Mouse (Mus musculus) cortical plate, adult 2 months (tissue): Measurements from ENCODE around the gene Taf15. TPM values are rescaled to one million over a fixed set of nuclear protein-coding genes. Genes with fewer than 3 reads are reported as not detected.

Experiments used
- H3K27ac ChIP-seq: fragments of 200-500 bp; 2 replicates; pipeline ENCODE4 v1.5.1; 2012; ENCODE audit warnings: low read length, control low read depth, inconsistent platforms; ENCODE audit not compliant: insufficient read depth
- H3K4me1 ChIP-seq: fragments of 200-500 bp; 2 replicates; pipeline ENCODE4 v1.6.1; 2011; ENCODE audit warnings: low read length; ENCODE audit not compliant: control insufficient read depth, insufficient read depth
- H3K4me3 ChIP-seq: fragments of 200-500 bp; 2 replicates; pipeline ENCODE4 v1.5.1; 2011; ENCODE audit warnings: mild to moderate bottlenecking, low read length, control low read depth; ENCODE audit not compliant: insufficient read depth
- CTCF ChIP-seq: fragments of 200-500 bp; IDR thresholded peaks from 2 replicates; pipeline ENCODE4 v1.5.1; 2011; ENCODE audit warnings: mild to moderate bottlenecking, control low read depth, low read length; ENCODE audit not compliant: insufficient read depth; ENCODE audit errors: extremely low read depth
- POLR2A ChIP-seq: fragments of 200-500 bp; IDR thresholded peaks from 2 replicates; pipeline ENCODE4 v1.6.1; 2011; ENCODE audit warnings: mild to moderate bottlenecking, low read length, control low read depth; ENCODE audit not compliant: insufficient read depth; ENCODE audit errors: extremely low read depth
- polyA plus RNA-seq: library from polyadenylated mRNA; depleted of rRNA; stranded (reverse); fragments of >200 nt; gene quantifications from 2 replicates; pipeline ENCODE4 v1.2.3, GENCODE M21; 2012; rRNA removed

Gene Taf15
- 43.0 and 50.8 TPM in 2 replicates for polyA plus RNA-seq

DNA sequence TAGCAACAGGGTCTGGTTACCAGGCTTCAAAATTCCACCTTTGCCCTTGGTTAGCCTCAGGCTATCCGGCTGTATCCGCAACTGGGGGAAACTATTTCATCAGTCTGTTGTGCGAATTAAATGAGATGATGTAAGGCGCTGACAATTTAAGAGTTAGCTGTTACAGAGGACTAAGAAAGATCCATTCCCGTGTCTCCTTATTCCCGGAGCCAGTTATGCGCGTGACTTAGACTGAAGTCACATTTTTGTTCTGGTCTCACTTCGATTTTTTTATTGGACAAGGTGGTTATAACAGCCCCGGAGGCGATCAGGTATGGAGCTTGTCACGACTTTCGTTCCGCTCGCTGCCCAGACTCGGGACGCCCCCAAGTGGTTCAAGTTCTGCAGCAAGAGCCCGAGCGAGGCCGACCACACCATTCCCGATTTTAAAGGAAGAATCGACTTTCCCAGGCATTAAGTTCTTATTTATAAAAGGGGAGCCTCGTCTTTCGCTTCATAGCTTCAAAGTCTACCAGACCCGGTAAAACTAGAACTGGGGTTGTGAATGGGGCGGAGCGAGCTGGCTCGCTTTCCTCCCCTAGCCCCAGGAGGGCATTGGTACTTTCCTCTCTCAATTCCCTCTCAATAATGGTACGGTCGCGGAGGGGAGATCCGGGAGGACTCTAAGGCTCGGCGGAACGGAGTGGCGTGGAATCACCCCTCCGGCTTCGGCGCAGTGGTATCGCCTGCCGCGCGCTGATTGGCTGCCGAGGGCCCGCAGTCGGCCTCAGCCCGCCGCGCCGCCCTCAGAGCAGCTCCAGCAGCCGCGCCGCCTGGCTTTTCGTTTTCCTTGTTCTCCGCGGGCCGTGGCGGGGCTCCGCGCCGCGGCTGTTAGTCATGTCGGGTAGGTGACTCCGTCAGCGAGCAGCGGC is at the start of gene Taf15:
TSS of gene Taf15 (plus strand) at position 763 of the 911 bp plus-strand sequence.
- Histone ChIP-seq H3K27ac (peak within 1 kb of the TSS; percentile 71; the same call in 1 of the 2 replicates), H3K4me1 (no peaks in the 10 kb centered on the region; the same call in 1 of the 2 replicates), H3K4me3 (peak within 1 kb of the TSS; percentile 67)
- TF ChIP-seq CTCF (peak; percentile 65), POLR2A (peak; percentile 70)

- Histone ChIP-seq H3K4me3 (no peak overlapping the region), H3K4me1 (no peaks in the 10 kb centered on the region), H3K27ac (no peak overlapping the region)
- TF ChIP-seq POLR2A: no peak
- TF ChIP-seq CTCF: peak; percentile 97
Observed at GRCm38 (mm10) chr11:83424681-83425080, 48.2 kb upstream of the Taf15 start.

DNA sequence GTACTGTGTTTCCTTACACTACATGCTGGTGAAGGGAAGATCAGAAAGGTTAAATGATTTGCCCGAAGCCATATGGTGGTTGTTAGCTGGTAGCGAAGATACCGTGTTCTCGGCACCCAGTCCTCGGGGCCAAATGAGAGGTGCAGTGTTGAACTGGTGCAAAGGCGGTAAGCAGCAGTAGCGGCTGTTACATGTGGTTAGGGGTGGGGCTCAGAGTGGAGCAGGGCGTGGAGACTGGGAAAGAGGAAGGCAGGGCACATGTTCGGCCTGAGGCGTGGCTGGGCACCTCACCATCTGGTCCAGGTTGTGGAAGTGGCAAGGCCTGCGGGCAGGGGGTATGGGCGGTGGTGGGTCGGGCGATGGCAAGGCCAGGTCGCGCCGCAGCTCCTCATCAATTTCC is 45.9 kb upstream of the Taf15 start:
- H3K4me3 ChIP-seq: no peak overlapping the region
- no peak overlapping the region for H3K27ac ChIP-seq
- H3K4me1 ChIP-seq: no peaks in the 10 kb centered on the region
- TF ChIP-seq POLR2A (no peak), CTCF (no peak)

GRCm38 (mm10) chr11:83429355-83429754 is 43.5 kb upstream of the Taf15 start, which contains the start of gene Gas2l2:
Gene Gas2l2 (minus strand): TSS chr11:83429455.
- H3K27ac ChIP-seq: no peak within 1 kb of the TSS
- H3K4me3 ChIP-seq: no peak within 1 kb of the TSS
- H3K4me1 ChIP-seq: no peaks in the 10 kb centered on the region
- TF ChIP-seq CTCF (no peak), POLR2A (no peak)

GRCm38 (mm10) chr11:83432533-83432932 is 40.4 kb upstream of the Taf15 start:
- Histone ChIP-seq H3K4me1 (no peaks in the 10 kb centered on the region), H3K4me3 (no peak overlapping the region), H3K27ac (no peak overlapping the region)
- TF ChIP-seq POLR2A (no peak), CTCF (no peak)

GRCm38 (mm10) chr11:83437377-83437776 is 35.5 kb upstream of the Taf15 start, which contains the start of gene 1700020L24Rik:
Gene 1700020L24Rik (plus strand): TSS chr11:83437677.
- Histone ChIP-seq H3K4me3 (no peak within 1 kb of the TSS), H3K4me1 (no peaks in the 10 kb centered on the region), H3K27ac (no peak within 1 kb of the TSS)
- no peak for TF ChIP-seq POLR2A

DNA sequence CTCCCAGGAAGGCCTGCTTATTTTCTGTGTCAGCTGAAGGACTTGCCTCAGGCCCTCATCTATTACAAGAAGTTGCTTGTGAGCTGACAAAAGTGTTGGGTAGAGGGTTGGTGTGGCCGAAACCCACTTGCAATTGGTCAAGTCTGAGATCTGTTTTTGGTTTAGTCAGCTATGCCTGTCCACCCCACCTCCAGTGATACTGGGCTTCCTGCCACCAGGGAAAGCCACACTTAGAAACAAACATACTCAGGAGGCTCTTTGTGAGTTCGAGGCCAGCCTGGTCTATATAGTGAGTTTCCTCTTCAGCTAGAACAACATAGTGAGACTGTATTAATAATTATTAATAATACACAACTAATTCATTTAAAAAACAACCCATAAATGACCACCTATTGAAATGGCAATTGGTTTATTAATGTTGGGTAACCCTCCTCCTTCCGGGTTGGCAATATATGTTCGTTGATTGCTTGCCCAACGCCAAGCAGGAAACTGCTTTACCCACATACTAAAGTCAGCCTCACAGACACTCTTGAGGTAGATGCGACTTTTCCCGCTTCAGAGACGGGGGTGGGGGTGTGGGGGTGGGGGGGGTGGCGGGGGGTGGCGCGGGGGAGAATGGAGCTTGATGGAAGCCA is 33.3 kb upstream of the Taf15 start:
- no peaks in the 10 kb centered on the region for H3K4me1 ChIP-seq
- TF ChIP-seq POLR2A (no peak), CTCF (no peak)
- H3K27ac ChIP-seq: no peak overlapping the region
- no peak overlapping the region; the same call in 1 of the 2 replicates for H3K4me3 ChIP-seq

DNA sequence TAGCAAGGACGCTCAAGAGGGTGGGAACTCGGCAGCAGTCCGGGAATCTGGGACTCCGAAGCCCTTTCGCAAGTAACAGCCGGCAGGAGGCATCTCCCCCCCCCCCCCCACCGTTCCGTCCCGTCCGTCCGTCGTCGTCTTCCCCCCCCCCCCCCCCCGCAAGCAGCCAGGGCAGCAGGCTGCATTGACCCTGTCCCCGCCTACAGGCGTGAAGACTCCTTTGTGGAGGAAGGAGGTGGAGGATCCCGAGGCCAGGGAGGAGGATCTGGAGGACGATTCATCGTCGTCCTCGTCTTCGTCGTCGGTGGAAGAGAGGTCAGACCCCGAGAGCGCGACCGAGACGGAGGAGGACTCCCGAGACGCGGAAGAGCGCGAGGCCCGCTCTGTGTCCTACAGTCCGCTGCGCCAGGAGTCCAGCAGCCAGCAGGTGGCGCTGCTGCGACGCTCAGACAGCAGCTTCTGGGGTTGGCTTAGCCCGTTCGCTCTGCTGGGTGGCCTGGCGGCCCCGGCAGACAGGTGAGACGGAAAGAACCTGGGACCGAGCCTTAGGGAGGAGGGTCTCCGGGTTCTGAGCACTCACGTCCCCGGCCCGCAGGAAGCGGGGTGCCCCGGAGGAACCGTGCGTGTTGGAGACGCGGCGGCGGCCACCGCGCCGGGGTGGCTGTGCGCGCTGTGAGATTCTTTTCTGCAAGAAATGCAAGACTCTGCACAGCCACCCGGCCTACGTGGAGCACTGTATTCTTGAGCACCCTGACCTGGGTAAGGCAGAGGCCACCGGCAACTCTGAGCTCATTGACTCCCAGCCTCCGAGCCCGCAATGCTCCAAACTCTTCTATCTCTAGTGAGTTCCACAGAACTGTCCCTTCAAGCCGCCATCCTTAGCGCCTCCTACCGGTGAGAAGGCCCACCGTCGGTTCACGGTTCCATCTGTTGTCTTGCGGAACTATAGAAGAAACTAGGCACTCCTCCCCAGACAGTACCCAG is 32.5 kb upstream of the Taf15 start:
- TF ChIP-seq POLR2A: no peak
- peak; percentile 78 for TF ChIP-seq CTCF
- peak overlapping the region; percentile 11; the same call in 1 of the 2 replicates for H3K27ac ChIP-seq
- H3K4me3 ChIP-seq: peak overlapping the region; percentile 54
- H3K4me1 ChIP-seq: no peaks in the 10 kb centered on the region

GRCm38 (mm10) chr11:83441235-83441634 is 31.7 kb upstream of the Taf15 start:
- Histone ChIP-seq H3K27ac (peak overlapping the region; percentile 33; the same call in 1 of the 2 replicates), H3K4me3 (peak overlapping the region; percentile 54), H3K4me1 (no peaks in the 10 kb centered on the region)
- no peak for TF ChIP-seq CTCF
- TF ChIP-seq POLR2A: no peak
